Mouse (Mus musculus) ES-Bruce4 (cell line): Measurements from ENCODE around the gene Pgd. TPM values are rescaled to one million over a fixed set of nuclear protein-coding genes. Genes with fewer than 3 reads are reported as not detected.

Source experiments
- H3K27ac ChIP-seq: 2 replicates; pipeline ENCODE4 v1.5.1; 2012; ENCODE audit warnings: low read length, inconsistent platforms; ENCODE audit not compliant: insufficient read depth
- H3K27me3 ChIP-seq: 2 replicates; pipeline ENCODE4 v1.6.1; 2012; ENCODE audit warnings: mild to moderate bottlenecking, low read length, inconsistent platforms; ENCODE audit not compliant: control insufficient read depth, poor library complexity, insufficient read depth, severe bottlenecking
- H3K36me3 ChIP-seq: 2 replicates; pipeline ENCODE4 v1.6.1; 2012; ENCODE audit warnings: inconsistent platforms, mild to moderate bottlenecking, low read length, moderate library complexity; ENCODE audit not compliant: control insufficient read depth, poor library complexity, insufficient read depth, severe bottlenecking
- H3K4me1 ChIP-seq: one replicate; pipeline ENCODE4 v1.8.1; 2011; ENCODE audit warnings: low read length; ENCODE audit not compliant: control insufficient read depth, insufficient read depth
- H3K4me3 ChIP-seq: 2 replicates; pipeline ENCODE4 v1.5.1; 2011; ENCODE audit warnings: low read depth, mild to moderate bottlenecking, low read length
- H3K9ac ChIP-seq: 2 replicates; pipeline ENCODE4 v1.6.1; 2012; ENCODE audit warnings: low read depth, mild to moderate bottlenecking, inconsistent platforms; ENCODE audit not compliant: poor library complexity, severe bottlenecking
- H3K9me3 ChIP-seq: replicated peaks from 2 replicates; pipeline ENCODE4 v1.6.1; 2012; ENCODE audit warnings: mild to moderate bottlenecking, low read length, inconsistent platforms; ENCODE audit not compliant: control insufficient read depth, poor library complexity, insufficient read depth, severe bottlenecking
- CTCF ChIP-seq: IDR thresholded peaks from one replicate; pipeline ENCODE4 v1.8.1; 2011; ENCODE audit warnings: low read depth, low read length
- EP300 ChIP-seq: IDR thresholded peaks from 2 replicates; pipeline ENCODE4 v1.6.1; 2011; ENCODE audit warnings: low read depth, low read length; ENCODE audit not compliant: insufficient read depth
- POLR2A ChIP-seq: IDR thresholded peaks from one replicate; pipeline ENCODE4 v1.8.1; 2011; ENCODE audit warnings: low read length; ENCODE audit not compliant: insufficient read depth
- polyA plus RNA-seq: library from polyadenylated mRNA; stranded (reverse); fragments of >200 nt; gene quantifications from 2 replicates; pipeline ENCODE4 v1.2.4, GENCODE M21; 2011; ENCODE audit warnings: low read depth; ENCODE audit not compliant: missing spikeins, insufficient read depth, insufficient read length

The Pgd gene
- polyA plus RNA-seq, 1 experiment: 109 TPM

- Histone ChIP-seq H3K9ac (peak within 1 kb of the TSS; percentile 66), H3K27ac (peak within 1 kb of the TSS; percentile 38; the same call in 1 of the 2 replicates), H3K9me3 (no peaks in the 10 kb centered on the region), H3K36me3 (no peaks in the 10 kb centered on the region), H3K4me3 (peak within 1 kb of the TSS; percentile 84), H3K27me3 (no peaks in the 10 kb centered on the region), H3K4me1 (no peaks in the 10 kb centered on the region)
- TF ChIP-seq POLR2A: no peak
- TF ChIP-seq EP300: no peak
- TF ChIP-seq CTCF: peak; percentile 79
Observed at GRCm38 (mm10) chr4:149136982-149137770, 29.4 kb downstream of the Pgd start, which contains the start of gene Cenps. TSS of gene Cenps (minus strand) at chr4:149137629.

GRCm38 (mm10) chr4:149136116-149136850 is 30.3 kb downstream of the Pgd start:
- Histone ChIP-seq H3K9ac (peak overlapping the region; percentile 66), H3K9me3 (no peaks in the 10 kb centered on the region), H3K27ac (0 out of 2 replicates have a peak overlapping the region, but pooled peaks have one; percentile 7), H3K27me3 (no peaks in the 10 kb centered on the region), H3K4me3 (peak overlapping the region; percentile 84), H3K36me3 (peaks cover 5% of the 10 kb centered on the region; the same call in 1 of the 2 replicates), H3K4me1 (no peaks in the 10 kb centered on the region)
- no peak for TF ChIP-seq POLR2A
- TF ChIP-seq CTCF: no peak
- no peak for TF ChIP-seq EP300

DNA sequence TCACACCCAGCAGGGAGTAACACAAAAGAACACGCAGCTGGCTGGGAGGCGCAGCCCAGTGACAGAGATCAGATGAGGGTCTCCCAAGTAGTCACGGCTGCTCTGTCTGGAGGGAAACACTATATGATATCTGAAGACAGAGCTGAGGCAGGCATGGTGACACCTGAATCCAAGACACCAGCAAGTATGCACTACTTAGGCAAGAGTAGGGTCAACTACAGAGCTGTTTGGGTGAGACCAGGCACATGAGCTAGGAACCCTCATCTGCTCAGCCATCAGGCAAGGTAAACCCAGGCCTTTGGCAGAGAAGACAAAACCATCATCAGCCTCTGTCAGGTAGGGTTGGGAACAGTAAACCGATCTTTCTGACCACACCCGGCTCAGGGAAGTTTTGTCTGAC is 33.2 kb downstream of the Pgd start:
- Histone ChIP-seq H3K27me3 (no peaks in the 10 kb centered on the region), H3K36me3 (peaks cover 9% of the 10 kb centered on the region; the same call in 1 of the 2 replicates), H3K4me3 (no peak overlapping the region), H3K27ac (no peak overlapping the region), H3K9me3 (no peaks in the 10 kb centered on the region), H3K4me1 (no peaks in the 10 kb centered on the region), H3K9ac (no peak overlapping the region)
- TF ChIP-seq POLR2A (no peak), CTCF (no peak), EP300 (no peak)

- TF ChIP-seq CTCF (no peak), POLR2A (no peak)
- no peaks in the 10 kb centered on the region for H3K4me1 ChIP-seq
- no peak overlapping the region for H3K4me3 ChIP-seq
- H3K9ac ChIP-seq: no peak overlapping the region
- H3K9me3 ChIP-seq: no peaks in the 10 kb centered on the region
- H3K36me3 ChIP-seq: peaks cover 11% of the 10 kb centered on the region; the same call in 1 of the 2 replicates
- H3K27ac ChIP-seq: no peak overlapping the region
- H3K27me3 ChIP-seq: no peaks in the 10 kb centered on the region
Observed at GRCm38 (mm10) chr4:149131789-149132565, 34.6 kb downstream of the Pgd start.

DNA sequence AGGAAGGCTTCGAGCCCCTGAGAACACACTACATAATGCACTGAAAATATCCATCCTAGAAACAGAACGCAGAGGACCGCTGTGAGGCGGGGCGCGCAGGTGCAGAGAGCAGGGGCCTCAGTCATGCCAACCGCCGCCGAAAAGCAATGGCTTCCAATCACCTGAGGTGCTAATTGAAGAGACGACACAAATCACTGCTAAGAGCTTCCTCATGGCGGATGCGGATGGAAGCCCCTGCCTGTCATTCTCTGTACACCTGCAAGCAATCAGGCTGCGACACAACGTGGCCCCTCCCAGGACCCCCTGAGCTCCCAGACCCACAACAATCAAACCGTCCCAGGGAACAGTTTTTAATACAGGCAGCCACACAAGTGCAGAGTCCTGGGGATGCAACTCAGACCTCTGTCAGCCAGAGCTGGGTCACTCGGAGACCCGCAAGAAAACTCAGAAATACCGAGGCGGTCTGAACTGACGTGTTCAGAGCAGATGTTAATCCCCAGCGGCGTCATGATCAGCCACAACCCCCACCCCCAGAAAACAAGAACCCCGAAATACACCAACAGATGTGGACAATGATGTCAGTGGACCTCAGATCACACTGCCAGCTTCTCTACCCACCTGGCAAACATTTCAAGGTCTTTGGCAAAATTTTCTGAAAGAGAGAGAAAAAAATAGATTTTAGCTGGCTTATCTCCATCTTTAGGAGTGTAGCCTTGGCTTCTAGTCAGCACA is 35.4 kb downstream of the Pgd start:
- no peak overlapping the region for H3K9ac ChIP-seq
- TF ChIP-seq CTCF: no peak
- no peak for TF ChIP-seq POLR2A
- TF ChIP-seq EP300: no peak
- H3K27me3 ChIP-seq: no peaks in the 10 kb centered on the region
- H3K27ac ChIP-seq: no peak overlapping the region
- H3K4me3 ChIP-seq: no peak overlapping the region
- H3K36me3 ChIP-seq: peaks cover 11% of the 10 kb centered on the region; the same call in 1 of the 2 replicates
- H3K4me1 ChIP-seq: no peaks in the 10 kb centered on the region
- no peaks in the 10 kb centered on the region for H3K9me3 ChIP-seq
